Mouse (Mus musculus) small intestine, adult 2 months (tissue): Measurements from ENCODE around the gene Gnas.

ENCODE experiments used
- CTCF ChIP-seq: fragments of 200-500 bp; IDR thresholded peaks from 2 replicates; pipeline ENCODE4 v1.5.1; 2012; ENCODE audit warnings: low read depth, mild to moderate bottlenecking, control low read depth, inconsistent platforms, low read length, moderate library complexity, mixed read lengths; ENCODE audit not compliant: insufficient replicate concordance, insufficient read length; ENCODE audit errors: extremely low read depth
- POLR2A ChIP-seq: fragments of 200-500 bp; IDR thresholded peaks from 2 replicates; pipeline ENCODE4 v1.6.1; 2012; ENCODE audit warnings: low read depth, mild to moderate bottlenecking, control low read depth, inconsistent platforms, low read length, moderate library complexity

DNA sequence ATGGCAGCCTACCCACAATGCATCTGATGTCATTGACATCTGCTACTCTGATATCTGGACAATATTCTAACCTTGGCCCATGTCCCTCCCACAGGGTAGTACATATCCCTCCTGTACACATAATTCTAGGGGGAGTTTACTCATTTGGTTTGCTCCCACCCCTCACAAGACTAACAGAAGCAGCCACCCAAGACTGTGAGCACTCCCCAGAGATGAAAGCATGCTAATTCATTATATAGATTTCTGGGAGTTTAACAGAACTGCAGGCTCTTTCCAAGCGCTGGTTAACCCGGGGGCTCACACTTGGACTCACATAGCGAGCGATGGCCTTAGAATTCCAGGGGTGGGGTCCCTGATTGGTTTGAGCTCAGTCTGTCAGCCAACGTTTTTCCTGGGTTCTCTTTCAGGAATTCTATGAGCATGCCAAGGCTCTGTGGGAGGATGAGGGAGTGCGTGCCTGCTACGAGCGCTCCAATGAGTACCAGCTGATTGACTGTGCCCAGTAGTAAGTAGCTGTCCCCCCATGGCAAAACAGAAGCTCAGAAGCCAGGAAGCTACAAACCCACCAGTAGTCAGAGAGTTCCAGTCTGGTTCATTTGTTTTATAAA lies 58.8 kb downstream of the Gnas start:
- TF ChIP-seq CTCF, result no peak
- no peak for TF ChIP-seq POLR2A
